Mouse (Mus musculus) erythroblast, embryonic 14.5 days (primary cell): ENCODE measurements around the gene Sept14.

Experiments used
- GATA1 ChIP-seq: IDR thresholded peaks from 2 replicates; pipeline ENCODE4 v1.6.1; 2012; ENCODE audit warnings: low read length, inconsistent platforms, mixed read lengths
- TAL1 ChIP-seq: IDR thresholded peaks from 3 replicates; pipeline ENCODE4 v1.6.1; 2012; ENCODE audit warnings: low read length, inconsistent platforms, mixed read lengths

GRCm38 (mm10) chr5:129720176-129720575 is 11.9 kb upstream of the Sept14 start:
- TF ChIP-seq GATA1, result no peak
- no peak for TF ChIP-seq TAL1
